Mouse (Mus musculus) left cerebral cortex, postnatal 10 days (tissue): ENCODE results near the gene Olfr1394. TPM values are rescaled to one million over a fixed set of nuclear protein-coding genes. Genes with fewer than 3 reads are reported as not detected.

Source experiments
- total RNA-seq, 2 experiments: library from RNA; stranded (reverse); gene quantifications; 2 replicates each; pipeline ENCODE4 v1.2.3; 2021

Olfr1394 gene
- total RNA-seq, 2 experiments from 2014 or later = not detected

Other genes starting within 250 kb of the Olfr1394 start
- gene Psme2b, start 208.2 kb upstream of the Olfr1394 start, total RNA-seq = 1 to 10 TPM; 1.2 to 1.3 TPM
- not detected for gene Olfr56, start 175.5 kb upstream of the Olfr1394 start, total RNA-seq
- gene 9930111J21Rik1, start 175.0 kb upstream of the Olfr1394 start, total RNA-seq = under 1 TPM; 0.77 to 0.90 TPM
- gene Gm12185, start 162.2 kb upstream of the Olfr1394 start, total RNA-seq = not detected
- under 1 TPM in 1 of 2 experiments, not detected in 1; 0.11 TPM for gene Tgtp1, start 160.2 kb upstream of the Olfr1394 start, total RNA-seq
- 1 to 10 TPM in 1 of 2 experiments, under 1 TPM in 1; 0.85 to 1.2 TPM for gene 9930111J21Rik2, start 103.1 kb upstream of the Olfr1394 start, total RNA-seq
- gene Tgtp2, start 90.2 kb upstream of the Olfr1394 start, total RNA-seq = not detected
- under 1 TPM; 0.45 to 0.61 TPM for gene Ifi47, start 77.8 kb upstream of the Olfr1394 start, total RNA-seq
- not detected for gene Olfr1396, start 39.5 kb upstream of the Olfr1394 start, total RNA-seq
- not detected for gene Olfr1395, start 12.1 kb upstream of the Olfr1394 start, total RNA-seq
- under 1 TPM; 0.11 to 0.59 TPM for gene Btnl9, start 32.8 kb downstream of the Olfr1394 start, total RNA-seq
- 10 to 100 TPM; 37.4 to 40.4 TPM for gene Zfp62, start 48.9 kb downstream of the Olfr1394 start, total RNA-seq
- gene Mgat1, start 89.8 kb downstream of the Olfr1394 start, total RNA-seq = 10 to 100 TPM; 60.5 to 67.2 TPM
- gene Olfr1393, start 123.9 kb downstream of the Olfr1394 start, total RNA-seq = under 1 TPM in 1 of 2 experiments, not detected in 1; 0.26 TPM
- gene Olfr1392, start 130.9 kb downstream of the Olfr1394 start, total RNA-seq = under 1 TPM in 1 of 2 experiments, not detected in 1; 0.47 TPM
- gene Olfr10, start 150.4 kb downstream of the Olfr1394 start, total RNA-seq = not detected
- gene Olfr1391, start 168.4 kb downstream of the Olfr1394 start, total RNA-seq = not detected
- not detected for gene Olfr1390, start 180.8 kb downstream of the Olfr1394 start, total RNA-seq